In genomic region chr6:140692160-140692559, GRCm38 (mm10) we compare ENCODE assay signal across 21 mouse cellular contexts. TPM values are rescaled to one million over a fixed set of nuclear protein-coding genes. Genes with fewer than 3 reads are reported as not detected.
"Had no signal": no experiment of that assay in that cellular context is flagged by ENCODE, and none has a peak within 500 bp of the region (broad histone marks: within the 10 kb centered on the region; RNA-seq: fewer than 3 reads in every experiment).

No protein-coding gene starts in this region.

- ATAC-seq: liver, postnatal 0 days; midbrain, embryonic 13.5 days; midbrain, embryonic 15.5 days had no signal

- H3K27me3 ChIP-seq: liver, embryonic 13.5 days; liver, embryonic 15.5 days; megakaryocyte, embryonic 14.5 days; midbrain, embryonic 13.5 days; midbrain, embryonic 15.5 days; neural tube, embryonic 12.5 days; stomach, embryonic 15.5 days had no signal

- H3K4me2 ChIP-seq: liver, embryonic 13.5 days; liver, embryonic 15.5 days; lung, embryonic 14.5 days; midbrain, embryonic 11.5 days; midbrain, embryonic 13.5 days; midbrain, embryonic 15.5 days; neural tube, embryonic 12.5 days; stomach, embryonic 15.5 days had no signal

- H3K9me3 ChIP-seq: liver, embryonic 13.5 days; liver, embryonic 15.5 days; midbrain, embryonic 13.5 days; midbrain, embryonic 15.5 days; neural tube, embryonic 12.5 days; stomach, embryonic 15.5 days had no signal

- H3K9ac ChIP-seq: liver, embryonic 13.5 days; liver, embryonic 15.5 days; liver, postnatal 0 days; lung, embryonic 14.5 days; midbrain, embryonic 13.5 days; midbrain, embryonic 15.5 days; neural tube, embryonic 12.5 days; stomach, embryonic 15.5 days had no signal

- H3K4me1 ChIP-seq: liver, embryonic 13.5 days; liver, embryonic 15.5 days; megakaryocyte, embryonic 14.5 days had no signal

- DNase-seq: liver, embryonic 13.5 days; liver, postnatal 0 days; lung, embryonic 14.5 days; right cerebral cortex, postnatal 14 days; thymus, adult 2 months; thymus, postnatal 25 days; thymus, postnatal 4 days had no signal

- H3K4me3 ChIP-seq: liver, embryonic 13.5 days; liver, embryonic 15.5 days; megakaryocyte, embryonic 14.5 days; midbrain, embryonic 13.5 days; midbrain, embryonic 15.5 days; neural tube, embryonic 12.5 days; stomach, embryonic 15.5 days had no signal

- H3K36me3 ChIP-seq: liver, embryonic 13.5 days; liver, embryonic 15.5 days; midbrain, embryonic 13.5 days; midbrain, embryonic 15.5 days; neural tube, embryonic 12.5 days; stomach, embryonic 15.5 days had no signal

- H3K27ac ChIP-seq: liver, embryonic 13.5 days; liver, embryonic 15.5 days; macrophage; midbrain, embryonic 13.5 days; midbrain, embryonic 15.5 days; neural tube, embryonic 12.5 days; stomach, embryonic 15.5 days; stomach, postnatal 0 days had no signal

RNA-seq across cellular contexts. Expression of gene Gm11077, which starts 36.9 kb away (rescaled TPM):
- polyA plus RNA-seq: liver, embryonic 13.5 days; liver, embryonic 15.5 days; liver, postnatal 0 days; lung, embryonic 14.5 days; macrophage; midbrain, embryonic 11.5 days; midbrain, embryonic 13.5 days; midbrain, embryonic 15.5 days; midbrain, postnatal 0 days; neural tube, embryonic 12.5 days; neural tube, embryonic 14.5 days; spleen, adult 2 months; stomach, embryonic 15.5 days; stomach, postnatal 0 days; testis, adult 2 months; thymus, adult 2 months; urinary bladder, adult 2 months had no signal
